Mouse (Mus musculus) thymus, adult 2 months (tissue): Measurements from ENCODE around the gene B3galt5. TPM values are rescaled to one million over a fixed set of nuclear protein-coding genes. Genes with fewer than 3 reads are reported as not detected.
A peak's percentile ranks its signal among the peaks of the same experiment; 100 is the strongest.

Source experiments
- DNase-seq: peaks from one replicate; pipeline ENCODE4 v3.0.0; 2021
- H3K27ac ChIP-seq: fragments of 200-500 bp; 2 replicates; pipeline ENCODE4 v1.5.1; 2012; ENCODE audit warnings: low read length, control low read depth; ENCODE audit not compliant: control insufficient read depth, insufficient read depth
- H3K27me3 ChIP-seq: fragments of 200-500 bp; 2 replicates; pipeline ENCODE4 v1.6.1; 2012; ENCODE audit warnings: mild to moderate bottlenecking, low read length, moderate library complexity, mixed read lengths; ENCODE audit not compliant: control insufficient read depth, insufficient read depth
- H3K36me3 ChIP-seq: fragments of 200-500 bp; 2 replicates; pipeline ENCODE4 v1.6.1; 2012; ENCODE audit warnings: mild to moderate bottlenecking, low read length, moderate library complexity; ENCODE audit not compliant: control insufficient read depth, insufficient read depth
- H3K4me1 ChIP-seq: fragments of 200-500 bp; replicated peaks from 2 replicates; pipeline ENCODE4 v1.6.1; 2012; ENCODE audit warnings: low read length; ENCODE audit not compliant: control insufficient read depth, insufficient read depth
- H3K4me3 ChIP-seq: fragments of 200-500 bp; 2 replicates; pipeline ENCODE4 v1.5.1; 2012; ENCODE audit warnings: mild to moderate bottlenecking, low read length, control low read depth, moderate library complexity; ENCODE audit not compliant: control insufficient read depth, insufficient read depth
- CTCF ChIP-seq: fragments of 200-500 bp; IDR thresholded peaks from 2 replicates; pipeline ENCODE4 v1.5.1; 2012; ENCODE audit warnings: mild to moderate bottlenecking, control low read depth, low read length, moderate library complexity, borderline replicate concordance; ENCODE audit not compliant: control insufficient read depth, poor library complexity, insufficient read depth; ENCODE audit errors: extremely low read depth
- POLR2A ChIP-seq: fragments of 200-500 bp; IDR thresholded peaks from 2 replicates; pipeline ENCODE4 v1.6.1; 2012; ENCODE audit warnings: mild to moderate bottlenecking, low read length, control low read depth, moderate library complexity; ENCODE audit not compliant: control insufficient read depth, poor library complexity, insufficient read depth; ENCODE audit errors: extremely low read depth
- WGBS: fragments of 180-500 bp; shearing (Covaris S2); methylation state at CpG from one replicate; pipeline ENCODE4 v1.1.7; 2018; 5-methylcytosine and 5-hydroxymethylcytosine counted together
- polyA plus RNA-seq: library from polyadenylated mRNA; depleted of rRNA; stranded (reverse); fragments of >200 nt; gene quantifications from 2 replicates; pipeline ENCODE4 v1.2.3, GENCODE M21; 2012

B3galt5 gene
- polyA plus RNA-seq, 1 experiment, result 3.8 TPM

GRCm38 (mm10) chr16:96278491-96279224, 43.1 kb downstream of the B3galt5 start:
- H3K4me1 ChIP-seq, result peaks cover 14% of the 10 kb centered on the region
- WGBS, result 97% methylated on average over 9 of the region's 9 CpGs
- no peak overlapping the region for H3K4me3 ChIP-seq
- H3K27me3 ChIP-seq, result no peaks in the 10 kb centered on the region; the same call in 1 of the 2 replicates
- DNase-seq, result no peak
- TF ChIP-seq CTCF, result no peak
- no peak for TF ChIP-seq POLR2A
- no peaks in the 10 kb centered on the region for H3K36me3 ChIP-seq
- no peak overlapping the region for H3K27ac ChIP-seq

- DNase-seq, result no peak
- WGBS, result 35% methylated on average over 38 of the region's 38 CpGs
- no peak overlapping the region for H3K4me3 ChIP-seq
Measured at GRCm38 (mm10) chr16:96280719-96281605, 45.4 kb downstream of the B3galt5 start.

GRCm38 (mm10) chr16:96282566-96282965, 47.0 kb downstream of the B3galt5 start:
- TF ChIP-seq POLR2A, result no peak
- TF ChIP-seq CTCF, result no peak
- H3K4me3 ChIP-seq, result no peak overlapping the region
- peaks cover 8% of the 10 kb centered on the region for H3K4me1 ChIP-seq
- 96% methylated on average over 9 of the region's 9 CpGs for WGBS
- no peak overlapping the region for H3K27ac ChIP-seq
- no peak for DNase-seq
- no peaks in the 10 kb centered on the region for H3K36me3 ChIP-seq
- H3K27me3 ChIP-seq, result no peaks in the 10 kb centered on the region; the same call in 1 of the 2 replicates

More at GRCm38 (mm10) chr16:96280719-96281605, 45.4 kb downstream of the B3galt5 start:
- TF ChIP-seq CTCF (no peak), POLR2A (no peak)
- H3K27me3 ChIP-seq, result no peaks in the 10 kb centered on the region; the same call in 1 of the 2 replicates
- no peak overlapping the region for H3K27ac ChIP-seq
- H3K36me3 ChIP-seq, result no peaks in the 10 kb centered on the region
- peaks cover 8% of the 10 kb centered on the region for H3K4me1 ChIP-seq

- peak overlapping the region; percentile 59 for H3K27ac ChIP-seq
- H3K4me3 ChIP-seq, result no peak overlapping the region
- no peaks in the 10 kb centered on the region for H3K27me3 ChIP-seq
- TF ChIP-seq POLR2A (no peak), CTCF (no peak)
- peak; percentile 23 for DNase-seq
- H3K4me1 ChIP-seq, result peaks cover 10% of the 10 kb centered on the region
- no peaks in the 10 kb centered on the region for H3K36me3 ChIP-seq
- 21% methylated on average over 9 of the region's 9 CpGs for WGBS
Measured at GRCm38 (mm10) chr16:96291885-96292284, 56.3 kb downstream of the B3galt5 start.

- WGBS, result 7% methylated on average over 15 of the region's 15 CpGs
- Histone ChIP-seq H3K27me3 (no peaks in the 10 kb centered on the region), H3K4me3 (peak overlapping the region; percentile 7; the same call in 1 of the 2 replicates), H3K4me1 (peaks cover 10% of the 10 kb centered on the region), H3K36me3 (no peaks in the 10 kb centered on the region), H3K27ac (peak overlapping the region; percentile 83)
- peak; percentile 35 for DNase-seq
- TF ChIP-seq POLR2A (no peak), CTCF (no peak)
Measured at GRCm38 (mm10) chr16:96292530-96293173, 57.1 kb downstream of the B3galt5 start.

- Histone ChIP-seq H3K27ac (no peak overlapping the region), H3K27me3 (no peaks in the 10 kb centered on the region), H3K4me1 (peaks cover 3% of the 10 kb centered on the region), H3K4me3 (no peak overlapping the region), H3K36me3 (no peaks in the 10 kb centered on the region)
- TF ChIP-seq CTCF (no peak), POLR2A (no peak)
- no peak for DNase-seq
Measured at GRCm38 (mm10) chr16:96298075-96298474, 62.5 kb downstream of the B3galt5 start.
